Mouse (Mus musculus) gastrocnemius, postnatal 4 days (tissue): ENCODE data around the gene Ap5b1. TPM values are rescaled to one million over a fixed set of nuclear protein-coding genes. Genes with fewer than 3 reads are reported as not detected.

Experiments
- DNase-seq, 2 experiments: peaks; one replicate each; pipeline ENCODE4 v3.0.0; 2021 to 2022; ENCODE audit warnings: low spot score in 2 of 2, mixed read lengths in 2 of 2
- long read RNA-seq, 2 experiments: library from polyadenylated mRNA; stranded (forward); transcript quantifications; one replicate each; pipeline ENCODE4 v2.0.0; 2021
- total RNA-seq, 2 experiments: library from RNA; stranded (reverse); gene quantifications; 2 replicates each; pipeline ENCODE4 v1.2.3; 2021

Gene Ap5b1
- 1 to 10 TPM; 3.1 to 3.2 TPM for total RNA-seq
- long read RNA-seq, experiment 1, partial matches to known transcripts, result 0 of 2 reads
- long read RNA-seq, experiment 1, other reads (novel, unspliced or antisense), result 0 of 2 reads
- long read RNA-seq, experiment 2, partial matches to known transcripts, result 0 of 4 reads
- long read RNA-seq, experiment 2, other reads (novel, unspliced or antisense), result 0 of 4 reads

- peak; percentile 85 to 88 for DNase-seq
Measured at GRCm38 (mm10) chr19:5567534-5568469, at the start of gene Ap5b1. TSS of gene Ap5b1 (plus strand) at chr19:5568025.

DNA sequence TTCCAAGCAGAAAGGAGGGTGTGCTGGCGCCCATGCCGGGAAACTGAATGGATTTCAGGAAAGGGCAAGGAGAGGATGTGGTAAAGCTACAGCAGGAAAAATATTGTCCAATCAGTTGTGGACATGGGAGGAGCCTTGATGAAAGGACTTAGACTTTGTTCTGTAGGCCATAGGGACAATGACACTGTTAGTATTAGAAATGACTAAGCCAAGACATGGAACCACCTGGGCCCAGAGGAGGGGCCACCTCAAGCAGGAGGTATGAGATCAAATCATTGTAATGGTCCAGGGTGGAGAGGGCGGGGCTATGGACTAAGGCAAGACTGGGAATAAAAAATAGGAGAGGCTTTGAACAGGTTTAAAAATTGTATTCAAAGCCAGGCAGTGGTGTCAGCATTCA is 49.1 kb upstream of the Ap5b1 start:
- DNase-seq, result no peak

GRCm38 (mm10) chr19:5525204-5525603 is 42.6 kb upstream of the Ap5b1 start:
- no peak for DNase-seq

DNA sequence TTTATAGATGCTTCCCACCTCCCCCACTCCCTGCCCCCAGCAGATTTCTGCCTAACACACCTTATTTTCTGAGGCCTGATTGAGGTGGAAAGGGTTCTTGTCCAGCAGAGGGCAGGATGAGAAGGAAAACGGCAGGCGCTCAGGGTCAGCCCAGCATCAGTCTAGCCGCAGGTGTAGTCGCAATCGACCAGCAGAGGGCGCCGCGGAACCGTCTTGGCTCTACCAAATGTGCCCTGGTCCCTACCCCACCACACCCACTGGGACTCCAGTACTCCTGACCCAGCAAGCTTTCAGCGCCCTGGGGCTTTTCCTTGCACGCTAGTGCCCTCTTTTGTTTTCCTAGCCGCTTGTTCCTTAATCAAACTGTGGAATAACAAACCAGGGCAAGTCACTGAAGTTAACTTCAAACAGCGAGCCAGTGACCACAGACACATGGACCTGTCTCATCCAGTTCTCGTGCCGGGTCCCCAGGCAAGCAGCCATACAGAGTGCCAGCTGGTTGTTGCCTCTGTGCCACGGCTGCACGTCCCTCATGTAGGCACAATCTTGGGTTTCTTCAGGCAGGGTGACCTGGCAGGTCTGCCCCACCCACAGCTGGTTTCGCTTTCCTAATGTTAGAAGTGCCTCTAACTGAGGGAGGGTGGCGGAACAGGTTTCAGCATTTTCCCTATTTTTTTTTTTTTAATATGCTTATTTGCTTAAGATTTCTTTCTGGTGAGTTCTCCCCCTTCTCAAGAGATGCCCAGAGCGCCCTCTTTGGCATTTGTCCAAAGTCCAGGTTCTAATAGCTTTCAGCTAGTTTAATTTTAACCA is 38.3 kb upstream of the Ap5b1 start:
- peak; percentile 93 to 97 for DNase-seq

DNA sequence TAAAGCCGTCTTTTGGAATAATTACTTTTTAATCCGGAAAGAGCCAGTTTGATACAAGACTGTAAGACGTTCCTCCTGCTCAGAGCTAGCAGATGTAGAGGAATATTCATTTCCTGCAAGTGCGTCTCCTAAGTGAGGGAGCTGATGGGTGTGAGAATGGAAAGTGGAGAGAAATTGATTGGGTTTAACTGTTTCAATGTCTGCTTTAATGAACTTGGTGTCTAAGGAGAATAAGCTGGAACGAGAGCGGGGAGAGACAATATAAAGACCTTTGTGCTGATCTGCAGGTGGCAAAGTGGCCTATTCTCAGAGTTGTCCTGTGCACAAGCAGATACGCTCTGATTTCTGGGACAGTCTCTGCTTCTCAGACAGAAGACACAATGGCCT is 37.7 kb upstream of the Ap5b1 start:
- DNase-seq, result no peak

GRCm38 (mm10) chr19:5532520-5532919 is 35.3 kb upstream of the Ap5b1 start:
- no peak for DNase-seq

- DNase-seq, result no peak
Measured at GRCm38 (mm10) chr19:5538786-5539185, 29.0 kb upstream of the Ap5b1 start.

- no peak for DNase-seq
Measured at GRCm38 (mm10) chr19:5543362-5543761, 24.5 kb upstream of the Ap5b1 start.

DNA sequence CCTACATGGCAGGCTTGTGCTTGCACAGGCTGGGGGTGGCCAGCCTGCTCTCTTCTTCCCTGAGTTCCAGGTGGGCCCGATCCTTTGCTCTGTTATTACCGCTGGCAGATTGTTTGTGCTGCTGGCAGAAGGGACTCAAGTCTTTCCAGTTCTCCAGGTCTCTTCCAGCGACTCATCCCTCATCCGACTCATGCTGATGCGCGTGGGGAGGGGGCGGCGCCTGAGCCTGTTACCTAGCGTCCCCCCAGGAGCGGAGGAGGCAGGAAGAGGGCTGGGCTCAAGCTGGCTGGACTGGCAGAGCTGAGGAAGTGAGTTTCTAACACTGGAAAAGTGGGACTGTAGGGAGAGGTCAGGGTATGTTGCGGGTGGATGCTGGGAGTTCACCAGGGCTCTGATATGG is 23.8 kb upstream of the Ap5b1 start:
- no peak for DNase-seq

DNA sequence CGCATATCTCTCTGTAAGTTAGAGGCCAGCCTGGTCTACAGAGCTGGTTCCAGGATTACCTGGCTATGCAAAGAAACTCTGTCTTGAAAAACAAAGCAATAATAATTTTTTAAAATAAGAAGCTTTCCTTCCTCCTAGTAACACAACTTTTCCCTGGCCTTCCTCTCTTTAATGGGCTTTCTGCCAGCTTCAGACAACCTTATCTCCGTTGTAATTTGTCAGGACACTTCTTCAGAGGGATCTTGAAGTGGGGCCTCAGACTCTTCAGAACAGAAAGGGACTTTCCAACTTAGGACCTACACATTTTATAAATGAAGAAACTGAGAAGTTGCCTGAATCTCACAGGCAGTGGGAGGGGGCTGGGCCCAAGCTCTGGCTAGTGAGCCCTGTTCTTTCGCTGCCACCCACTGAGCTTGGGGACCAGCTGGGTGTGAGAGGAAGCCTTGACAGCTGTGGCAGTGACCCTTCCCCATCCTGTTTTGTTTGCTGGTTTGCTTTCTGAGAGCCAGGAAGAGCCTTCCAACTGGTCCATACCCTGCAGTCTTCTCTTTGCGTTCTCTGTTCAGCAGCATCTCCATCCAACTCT is 20.3 kb upstream of the Ap5b1 start:
- DNase-seq, result no peak

DNA sequence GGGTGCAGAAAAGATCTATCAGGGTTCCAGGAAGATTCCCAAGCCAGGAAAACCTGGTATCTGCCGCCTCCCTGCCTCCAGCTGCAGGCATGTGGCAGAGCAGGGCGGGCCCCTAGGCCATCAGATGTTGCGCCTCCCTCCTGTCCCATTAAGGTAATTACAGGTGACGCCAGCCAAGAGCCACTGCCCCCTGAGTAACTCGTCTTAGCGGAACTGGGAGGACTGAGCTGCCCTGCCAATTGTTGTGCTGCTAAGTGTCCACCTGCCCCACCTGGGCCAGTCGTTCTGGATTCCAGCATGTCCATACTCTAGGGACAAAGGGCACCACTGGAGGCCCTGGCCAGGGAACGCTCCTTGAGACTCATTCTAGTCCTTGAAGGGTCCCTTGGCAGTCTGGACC is 14.0 kb upstream of the Ap5b1 start:
- DNase-seq, result no peak

DNA sequence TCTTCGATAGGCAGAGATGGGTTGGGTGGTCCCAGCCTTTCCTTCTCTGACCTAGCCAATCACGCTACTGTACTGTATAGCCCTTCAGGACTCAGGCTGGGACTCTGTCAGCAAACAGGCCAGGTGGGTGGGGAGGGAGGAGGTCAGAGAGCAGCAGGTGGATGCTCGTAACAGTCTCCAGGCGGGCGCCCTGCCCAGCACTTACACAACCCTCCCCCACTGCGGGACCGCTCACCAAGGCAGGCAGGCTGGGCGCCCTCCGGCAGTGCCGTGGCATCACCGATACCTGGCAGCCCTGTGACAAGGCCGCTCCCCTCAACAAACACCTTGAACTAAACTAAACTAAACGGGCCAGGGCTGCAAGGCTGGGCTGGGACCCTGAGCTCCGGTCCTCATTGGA is 13.6 kb upstream of the Ap5b1 start:
- no peak for DNase-seq

GRCm38 (mm10) chr19:5558169-5558568 is 9.7 kb upstream of the Ap5b1 start:
- no peak for DNase-seq

DNA sequence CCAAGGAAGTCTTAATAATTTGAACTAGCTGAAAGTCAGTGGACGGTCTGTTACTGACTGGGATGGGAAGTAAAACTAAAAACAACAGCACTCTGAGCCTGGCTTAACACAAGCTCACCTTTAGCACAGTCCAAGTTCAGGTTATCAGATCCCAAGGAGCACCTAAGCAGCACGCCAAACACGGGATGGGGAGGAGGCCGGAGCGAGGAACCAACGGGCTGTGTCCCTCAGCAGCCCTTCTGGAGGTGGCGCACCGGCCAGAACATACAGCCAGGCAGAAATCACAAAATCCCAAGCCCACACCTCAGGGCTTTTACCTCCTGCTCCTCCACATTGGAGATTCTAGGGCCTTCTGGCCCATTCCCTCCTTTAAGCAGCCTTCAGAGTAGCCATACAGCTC is 9.1 kb upstream of the Ap5b1 start:
- no peak for DNase-seq

DNA sequence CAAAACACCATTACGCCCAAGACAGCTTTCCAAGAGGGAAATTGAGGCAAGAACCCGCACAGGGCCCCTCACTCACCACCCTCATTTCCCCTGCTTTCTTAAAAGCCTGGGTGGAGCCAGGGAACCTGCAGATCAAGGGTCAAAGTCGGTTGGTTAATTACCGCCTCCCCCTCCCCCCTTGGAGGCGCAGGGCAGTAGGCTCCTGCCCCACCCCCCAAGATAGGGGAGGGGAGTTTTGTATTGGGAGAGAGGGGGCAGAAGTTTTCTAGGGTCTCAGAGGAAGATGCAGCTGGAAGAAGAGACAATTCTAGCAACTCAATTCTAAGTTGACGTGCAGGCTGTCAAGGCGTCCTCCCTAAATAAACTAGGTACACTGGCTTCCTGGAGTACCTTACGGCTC is 8.6 kb upstream of the Ap5b1 start:
- no peak for DNase-seq

GRCm38 (mm10) chr19:5559631-5560456 is 8.0 kb upstream of the Ap5b1 start:
- no peak for DNase-seq

DNA sequence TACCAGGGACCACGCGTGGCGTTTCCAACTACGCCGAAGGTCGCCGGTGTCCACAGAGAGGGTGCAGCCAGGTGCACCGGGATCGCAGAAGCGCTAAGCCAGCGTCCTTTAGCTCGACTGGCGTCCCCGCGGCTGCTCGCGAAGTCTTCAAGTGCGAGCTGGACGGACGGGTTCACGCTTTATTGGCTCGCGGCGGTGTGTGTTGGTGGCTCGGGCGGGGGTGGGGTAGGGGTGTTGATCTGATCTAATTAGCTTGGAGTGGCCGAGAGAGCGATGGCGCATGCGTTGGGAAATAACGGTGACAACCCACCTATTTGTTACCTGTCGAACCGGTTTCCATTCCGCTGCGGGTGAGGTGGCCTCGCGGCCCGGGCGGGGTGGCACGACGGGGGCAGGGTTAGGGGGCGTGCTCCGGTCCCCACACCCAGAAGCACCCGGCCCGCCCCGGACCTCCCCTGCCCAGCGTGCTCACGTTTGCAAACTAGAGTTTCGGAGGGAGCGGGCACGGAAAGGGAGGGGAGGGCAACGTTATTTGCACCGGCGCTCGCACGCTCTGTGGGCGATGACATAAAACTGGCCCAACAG is 7.3 kb upstream of the Ap5b1 start, which contains the start of gene Ovol1:
Gene Ovol1 (minus strand): TSS at position 190 of the 585 bp plus-strand sequence.
- no peak for DNase-seq

DNA sequence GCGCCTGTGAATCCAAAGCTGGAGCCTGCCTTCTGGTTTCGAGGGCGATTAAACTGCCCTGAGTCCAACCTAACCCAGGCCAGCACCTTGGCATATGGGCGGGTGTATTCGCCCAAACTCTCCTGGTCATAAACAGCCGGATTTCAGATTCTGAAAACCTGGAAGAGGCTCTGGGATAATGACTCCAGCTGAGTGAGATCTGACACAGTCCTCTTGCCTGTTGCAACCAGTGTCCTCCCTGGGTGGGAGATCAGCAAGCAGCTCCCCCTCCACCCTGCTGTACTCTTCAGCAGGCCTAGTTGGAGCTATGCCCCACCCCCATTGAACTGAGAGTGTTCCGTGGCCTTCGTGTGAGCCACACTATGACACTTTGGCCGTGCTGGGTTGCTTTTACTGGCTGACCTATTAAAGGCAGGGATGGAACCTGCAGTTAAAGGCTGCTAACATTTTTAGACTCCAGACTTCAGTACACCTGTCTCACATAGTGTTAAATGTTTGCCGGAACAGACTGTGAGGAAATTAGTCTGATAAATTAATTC is 6.5 kb upstream of the Ap5b1 start:
- no peak for DNase-seq

- DNase-seq, result no peak
Measured at GRCm38 (mm10) chr19:5561886-5562285, 5.9 kb upstream of the Ap5b1 start.

- no peak for DNase-seq
Measured at GRCm38 (mm10) chr19:5562776-5563175, 5.0 kb upstream of the Ap5b1 start.
